Mouse (Mus musculus): ENCODE measurements around the gene Tub. TPM values are rescaled to one million over a fixed set of nuclear protein-coding genes. Genes with fewer than 3 reads are reported as not detected.

Tub gene
- total and polyA plus RNA-seq, 3 experiments, result 0.16 to 0.75 TPM; not detected in 1

GRCm38 (mm10) chr7:109083113-109083812, 133.1 kb downstream of the Tub start, which contains the start of gene Ric3:
Gene Ric3 (minus strand): TSS chr7:109083331.
- no peak within 1 kb of the TSS for H3K4me3 ChIP-seq (ENCODE audit: low read depth, low read length)
- H3K9me3 ChIP-seq (replicated peaks), result no peaks in the 10 kb centered on the region
- DNase-seq (ENCODE audit: low spot score) (no peak), ATAC-seq (ENCODE audit: extremely low read depth, insufficient number of reproducible peaks, low FRiP score, poor library complexity, severe bottlenecking) (no peak)
- no peaks in the 10 kb centered on the region for H3K4me1 ChIP-seq (ENCODE audit: insufficient read depth, low read depth, low read length)
- H3K27me3 ChIP-seq (ENCODE audit: insufficient read depth, low read length), result peaks cover 4% of the 10 kb centered on the region; the same call in 1 of the 2 replicates
- no peaks in the 10 kb centered on the region for H3K36me3 ChIP-seq (replicated peaks)
- TF ChIP-seq TAL1 (conservative IDR thresholded peaks at IDR 0.05; ENCODE audit: low read depth, low read length) (no peak), POLR2AphosphoS5 (IDR thresholded peaks at IDR 0.05; ENCODE audit: insufficient replicate concordance, low read depth, low read length) (no peak), CTCF (IDR thresholded peaks at IDR 0.05; ENCODE audit: low read depth, low read length) (no peak), GATA2 (IDR thresholded peaks at IDR 0.05; ENCODE audit: borderline replicate concordance, low read depth, low read length) (no peak), GATA1 (IDR thresholded peaks at IDR 0.05; ENCODE audit: borderline replicate concordance, low read length) (no peak)

GRCm38 (mm10) chr7:109083813-109084184, 133.7 kb downstream of the Tub start:
- TF ChIP-seq GATA2 (IDR thresholded peaks at IDR 0.05; ENCODE audit: borderline replicate concordance, low read depth, low read length) (no peak), CTCF (IDR thresholded peaks at IDR 0.05; ENCODE audit: low read depth, low read length) (no peak), GATA1 (IDR thresholded peaks at IDR 0.05; ENCODE audit: borderline replicate concordance, low read length) (no peak), TAL1 (conservative IDR thresholded peaks at IDR 0.05; ENCODE audit: low read depth, low read length) (no peak), POLR2AphosphoS5 (IDR thresholded peaks at IDR 0.05; ENCODE audit: insufficient replicate concordance, low read depth, low read length) (no peak)
- H3K36me3 ChIP-seq (replicated peaks), result no peaks in the 10 kb centered on the region
- H3K9me3 ChIP-seq (replicated peaks), result no peaks in the 10 kb centered on the region
- no peak for ATAC-seq (ENCODE audit: extremely low read depth, insufficient number of reproducible peaks, low FRiP score, poor library complexity, severe bottlenecking)
- no peak overlapping the region for H3K4me3 ChIP-seq (ENCODE audit: low read depth, low read length)
- peaks cover 4% of the 10 kb centered on the region; the same call in 1 of the 2 replicates for H3K27me3 ChIP-seq (ENCODE audit: insufficient read depth, low read length)
- no peak for DNase-seq (ENCODE audit: low spot score)
- no peaks in the 10 kb centered on the region for H3K4me1 ChIP-seq (ENCODE audit: insufficient read depth, low read depth, low read length)

Other genes with a start within 250 kb of the Tub start
- gene Olfr512, start 237.0 kb upstream of the Tub start, total RNA-seq (2014; fragmentation: Nextera tagmentation), result not detected in 2 replicates
- gene Olfr512, start 237.0 kb upstream of the Tub start, total RNA-seq (2017), result 0.33 TPM in 1 of 2 replicates, not detected in the other
- not detected in 2 replicates for gene Olfr512, start 237.0 kb upstream of the Tub start, polyA plus RNA-seq (2012)
- gene Olfr513, start 199.4 kb upstream of the Tub start, total RNA-seq (2014; fragmentation: Nextera tagmentation), result not detected in 2 replicates
- not detected in 2 replicates for gene Olfr513, start 199.4 kb upstream of the Tub start, total RNA-seq (2017)
- not detected in 2 replicates for gene Olfr513, start 199.4 kb upstream of the Tub start, polyA plus RNA-seq (2012)
- not detected in 2 replicates for gene Olfr514, start 124.3 kb upstream of the Tub start, total RNA-seq (2014; fragmentation: Nextera tagmentation)
- gene Olfr514, start 124.3 kb upstream of the Tub start, total RNA-seq (2017), result not detected in 2 replicates
- gene Olfr514, start 124.3 kb upstream of the Tub start, polyA plus RNA-seq (2012), result not detected in 2 replicates
- not detected in 2 replicates for gene Olfr516, start 99.8 kb upstream of the Tub start, total RNA-seq (2014; fragmentation: Nextera tagmentation)
- 0.05 and 0.12 TPM in 2 replicates for gene Olfr516, start 99.8 kb upstream of the Tub start, total RNA-seq (2017)
- not detected in 2 replicates for gene Olfr516, start 99.8 kb upstream of the Tub start, polyA plus RNA-seq (2012)
- not detected in 2 replicates for gene Olfr517, start 78.0 kb upstream of the Tub start, total RNA-seq (2014; fragmentation: Nextera tagmentation)
- 0.05 TPM in 1 of 2 replicates, not detected in the other for gene Olfr517, start 78.0 kb upstream of the Tub start, total RNA-seq (2017)
- not detected in 2 replicates for gene Olfr517, start 78.0 kb upstream of the Tub start, polyA plus RNA-seq (2012)
- gene Olfr518, start 65.3 kb upstream of the Tub start, total RNA-seq (2014; fragmentation: Nextera tagmentation), result not detected in 2 replicates
- 0.16 TPM in 1 of 2 replicates, not detected in the other for gene Olfr518, start 65.3 kb upstream of the Tub start, total RNA-seq (2017)
- gene Olfr518, start 65.3 kb upstream of the Tub start, polyA plus RNA-seq (2012), result not detected in 2 replicates
- not detected in 2 replicates for gene Olfr519, start 55.9 kb upstream of the Tub start, total RNA-seq (2014; fragmentation: Nextera tagmentation)
- not detected in 2 replicates for gene Olfr519, start 55.9 kb upstream of the Tub start, total RNA-seq (2017)
- gene Olfr519, start 55.9 kb upstream of the Tub start, polyA plus RNA-seq (2012), result not detected in 2 replicates
- 4.7 and 5.3 TPM in 2 replicates for gene Nlrp10, start 20.2 kb upstream of the Tub start, total RNA-seq (2014; fragmentation: Nextera tagmentation)
- 6.0 and 8.2 TPM in 2 replicates for gene Nlrp10, start 20.2 kb upstream of the Tub start, total RNA-seq (2017)
- 0.31 and 0.52 TPM in 2 replicates for gene Nlrp10, start 20.2 kb upstream of the Tub start, polyA plus RNA-seq (2012)
- gene Eif3f, start 15.9 kb upstream of the Tub start, total RNA-seq (2014; fragmentation: Nextera tagmentation), result 206 and 223 TPM in 2 replicates
- 111 and 137 TPM in 2 replicates for gene Eif3f, start 15.9 kb upstream of the Tub start, total RNA-seq (2017)
- 677 and 1,007 TPM in 2 replicates for gene Eif3f, start 15.9 kb upstream of the Tub start, polyA plus RNA-seq (2012)
- 0.68 TPM in 1 of 2 replicates, not detected in the other for gene Ric3, start 133.0 kb downstream of the Tub start, total RNA-seq (2014; fragmentation: Nextera tagmentation)
- gene Ric3, start 133.0 kb downstream of the Tub start, total RNA-seq (2017), result 0.06 and 0.27 TPM in 2 replicates
- gene Ric3, start 133.0 kb downstream of the Tub start, polyA plus RNA-seq (2012), result not detected in 2 replicates
- not detected in 2 replicates for gene Lmo1, start 224.9 kb downstream of the Tub start, total RNA-seq (2014; fragmentation: Nextera tagmentation)
- 0.12 TPM in 1 of 2 replicates, not detected in the other for gene Lmo1, start 224.9 kb downstream of the Tub start, total RNA-seq (2017)
- gene Lmo1, start 224.9 kb downstream of the Tub start, polyA plus RNA-seq (2012), result not detected in 2 replicates

All from G1E (cell line).